Mouse (Mus musculus) liver, adult 2 months (tissue): ENCODE results near the gene Cmip. TPM values are rescaled to one million over a fixed set of nuclear protein-coding genes. Genes with fewer than 3 reads are reported as not detected.
A peak's percentile ranks its signal among the peaks of the same experiment; 100 is the strongest.

ENCODE experiments used
- DNase-seq: peaks from one replicate; pipeline ENCODE4 v3.0.0-alpha.2; 2011; ENCODE audit warnings: low read depth, low spot score; ENCODE audit errors: extremely low read depth
- H3K27ac ChIP-seq: fragments of 200-500 bp; replicated peaks from 2 replicates; pipeline ENCODE4 v1.5.1; 2012; ENCODE audit warnings: low read depth, mild to moderate bottlenecking, control low read depth, inconsistent platforms, low read length; ENCODE audit not compliant: insufficient read depth
- H3K27me3 ChIP-seq: fragments of 200-500 bp; 2 replicates; pipeline ENCODE4 v1.6.1; 2012; ENCODE audit warnings: mild to moderate bottlenecking, moderate library complexity, low read length, inconsistent platforms; ENCODE audit not compliant: control insufficient read depth, insufficient read depth
- H3K36me3 ChIP-seq: fragments of 200-500 bp; 2 replicates; pipeline ENCODE4 v1.6.1; 2012; ENCODE audit warnings: low read length, inconsistent platforms; ENCODE audit not compliant: control insufficient read depth, insufficient read depth
- H3K4me1 ChIP-seq: fragments of 200-500 bp; 2 replicates; pipeline ENCODE4 v1.6.1; 2011; ENCODE audit warnings: low read length; ENCODE audit not compliant: control insufficient read depth, insufficient read depth
- H3K4me3 ChIP-seq: fragments of 200-500 bp; 2 replicates; pipeline ENCODE4 v1.5.1; 2011; ENCODE audit warnings: low read depth, mild to moderate bottlenecking, control low read depth, low read length, moderate library complexity; ENCODE audit not compliant: insufficient read depth
- H3K79me2 ChIP-seq: fragments of 200-500 bp; 2 replicates; pipeline ENCODE4 v1.6.1; 2012; ENCODE audit warnings: inconsistent platforms, mild to moderate bottlenecking, low read length, moderate library complexity; ENCODE audit not compliant: control insufficient read depth, insufficient read depth
- H3K9ac ChIP-seq: fragments of 200-500 bp; 2 replicates; pipeline ENCODE4 v1.6.1; 2012; ENCODE audit warnings: low read depth, mild to moderate bottlenecking, control low read depth, inconsistent platforms, low read length
- CTCF ChIP-seq: fragments of 200-500 bp; IDR thresholded peaks from 2 replicates; pipeline ENCODE4 v1.5.1; 2011; ENCODE audit warnings: low read depth, low read length, control low read depth
- POLR2A ChIP-seq: fragments of 200-500 bp; IDR thresholded peaks from 2 replicates; pipeline ENCODE4 v1.6.1; 2011; ENCODE audit warnings: low read length, control low read depth; ENCODE audit not compliant: insufficient read depth; ENCODE audit errors: extremely low read depth
- WGBS: fragments of 180-500 bp; shearing (Covaris S2); methylation state at CpG from one replicate; pipeline ENCODE4 v1.1.7; 2018; 5-methylcytosine and 5-hydroxymethylcytosine counted together
- polyA plus RNA-seq: library from polyadenylated mRNA; depleted of rRNA; stranded (reverse); fragments of >200 nt; gene quantifications from 2 replicates; pipeline ENCODE4 v1.2.3, GENCODE M21; 2012
- total RNA-seq: library from RNA; depleted of rRNA; stranded (reverse); fragments of >200 nt; gene quantifications from 2 replicates; pipeline ENCODE4 v1.2.3, GENCODE M21; 2014

The Cmip gene
- total and polyA plus RNA-seq, 2 experiments = 8.8 to 21.0 TPM

- no peak overlapping the region for H3K27ac ChIP-seq
- DNase-seq = peak; percentile 82
- 20% methylated on average over 3 of the region's 3 CpGs for WGBS
Observed at GRCm38 (mm10) chr8:117337188-117337587, 80.3 kb downstream of the Cmip start.

GRCm38 (mm10) chr8:117338678-117339077 is 81.8 kb downstream of the Cmip start:
- WGBS = 14% methylated on average over 2 of the region's 2 CpGs
- TF ChIP-seq CTCF (no peak), POLR2A (no peak)
- Histone ChIP-seq H3K27me3 (no peaks in the 10 kb centered on the region), H3K9ac (peak overlapping the region; percentile 32; the same call in 1 of the 2 replicates), H3K4me1 (peaks cover 54% of the 10 kb centered on the region), H3K27ac (peak overlapping the region; percentile 76), H3K36me3 (no peaks in the 10 kb centered on the region), H3K79me2 (peaks cover 43% of the 10 kb centered on the region; the same call in 1 of the 2 replicates), H3K4me3 (no peak overlapping the region)
- no peak for DNase-seq

More at GRCm38 (mm10) chr8:117337188-117337587, 80.3 kb downstream of the Cmip start:
- no peak overlapping the region for H3K9ac ChIP-seq
- TF ChIP-seq POLR2A (no peak), CTCF (no peak)
- peaks cover 31% of the 10 kb centered on the region; the same call in 1 of the 2 replicates for H3K79me2 ChIP-seq
- H3K4me1 ChIP-seq = peaks cover 67% of the 10 kb centered on the region
- H3K4me3 ChIP-seq = no peak overlapping the region
- H3K27me3 ChIP-seq = no peaks in the 10 kb centered on the region
- H3K36me3 ChIP-seq = no peaks in the 10 kb centered on the region

- Histone ChIP-seq H3K9ac (peak overlapping the region; percentile 37), H3K27ac (peak overlapping the region; percentile 88), H3K79me2 (peaks cover 49% of the 10 kb centered on the region; the same call in 1 of the 2 replicates), H3K4me3 (no peak overlapping the region; the same call in 1 of the 2 replicates), H3K27me3 (no peaks in the 10 kb centered on the region), H3K4me1 (peaks cover 50% of the 10 kb centered on the region), H3K36me3 (no peaks in the 10 kb centered on the region)
- TF ChIP-seq POLR2A (no peak), CTCF (no peak)
- DNase-seq = peak; percentile 93
- WGBS = 3% methylated on average over 19 of the region's 19 CpGs
Observed at GRCm38 (mm10) chr8:117339296-117339957, 82.6 kb downstream of the Cmip start.

- Histone ChIP-seq H3K9ac (peak overlapping the region; percentile 37; the same call in 1 of the 2 replicates), H3K36me3 (no peaks in the 10 kb centered on the region), H3K4me3 (no peak overlapping the region; the same call in 1 of the 2 replicates), H3K4me1 (peaks cover 47% of the 10 kb centered on the region), H3K27me3 (no peaks in the 10 kb centered on the region), H3K27ac (peak overlapping the region; percentile 88), H3K79me2 (peaks cover 52% of the 10 kb centered on the region; the same call in 1 of the 2 replicates)
- no peak for TF ChIP-seq POLR2A
- TF ChIP-seq CTCF = no peak
- 12% methylated on average over 12 of the region's 12 CpGs for WGBS
- peak; percentile 82 for DNase-seq
Observed at GRCm38 (mm10) chr8:117339958-117340651, 83.2 kb downstream of the Cmip start.

- DNase-seq = peak; percentile 98
- H3K79me2 ChIP-seq = peaks cover 52% of the 10 kb centered on the region; the same call in 1 of the 2 replicates
- WGBS = 18% methylated on average over 12 of the region's 12 CpGs
- H3K4me3 ChIP-seq = no peak overlapping the region
- peak overlapping the region; percentile 32 for H3K27ac ChIP-seq
- H3K36me3 ChIP-seq = no peaks in the 10 kb centered on the region
- no peak for TF ChIP-seq CTCF
- TF ChIP-seq POLR2A = no peak
- H3K9ac ChIP-seq = no peak overlapping the region
- H3K4me1 ChIP-seq = peaks cover 41% of the 10 kb centered on the region
- no peaks in the 10 kb centered on the region for H3K27me3 ChIP-seq
Observed at GRCm38 (mm10) chr8:117340800-117341199, 83.9 kb downstream of the Cmip start.
